Mouse (Mus musculus) Muller cell, postnatal 12 days (primary cell): Measurements from ENCODE around the gene Cdc42ep1.

Experiments
- DNase-seq: peaks from one replicate; pipeline ENCODE4 v3.0.0-alpha.2; 2015; ENCODE audit errors: inconsistent ontology term

Cdc42ep1 gene

DNA sequence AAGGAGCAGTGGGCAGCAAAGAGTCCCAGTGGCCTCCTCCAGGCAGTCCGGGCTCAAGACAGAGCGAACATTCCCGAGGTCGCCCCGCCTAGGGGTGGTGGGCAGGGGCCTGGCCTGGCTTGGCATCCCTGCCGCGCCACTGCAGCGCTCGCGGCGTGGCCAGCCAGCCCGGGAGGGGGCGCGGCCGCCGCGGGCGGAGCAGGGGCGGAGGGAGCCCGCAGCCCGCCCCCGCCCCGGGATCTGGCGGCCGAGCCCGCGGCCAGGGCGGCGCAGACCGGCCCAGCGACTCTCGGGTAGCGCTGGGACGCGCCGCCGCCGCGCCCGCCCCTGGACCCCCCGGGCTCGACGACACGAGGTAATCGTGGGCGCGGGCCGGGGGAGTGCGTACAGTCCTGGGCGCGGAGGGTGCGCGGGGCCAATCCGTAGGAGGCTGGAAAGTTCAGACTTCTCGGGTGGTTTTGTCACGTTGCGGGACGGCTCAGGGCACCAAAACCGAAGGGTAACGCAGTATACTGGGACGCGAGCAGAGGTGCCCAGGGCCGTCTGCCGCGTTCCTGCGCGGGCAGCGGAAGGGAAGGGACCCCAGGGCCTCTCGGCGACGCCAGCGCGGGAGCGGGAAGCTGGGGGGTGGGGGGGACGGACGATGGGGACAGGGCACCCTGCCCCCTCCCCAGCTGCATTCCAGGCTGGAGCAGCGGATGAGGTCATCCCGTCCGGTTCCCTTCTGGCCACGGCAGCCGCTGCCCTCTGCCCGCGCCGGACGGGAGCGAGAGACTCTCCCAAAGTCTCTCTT is at the start of gene Cdc42ep1:
Cdc42ep1 (plus strand) TSS at position 254 of the 793 bp plus-strand sequence.
- DNase-seq, result peak; percentile 94

DNA sequence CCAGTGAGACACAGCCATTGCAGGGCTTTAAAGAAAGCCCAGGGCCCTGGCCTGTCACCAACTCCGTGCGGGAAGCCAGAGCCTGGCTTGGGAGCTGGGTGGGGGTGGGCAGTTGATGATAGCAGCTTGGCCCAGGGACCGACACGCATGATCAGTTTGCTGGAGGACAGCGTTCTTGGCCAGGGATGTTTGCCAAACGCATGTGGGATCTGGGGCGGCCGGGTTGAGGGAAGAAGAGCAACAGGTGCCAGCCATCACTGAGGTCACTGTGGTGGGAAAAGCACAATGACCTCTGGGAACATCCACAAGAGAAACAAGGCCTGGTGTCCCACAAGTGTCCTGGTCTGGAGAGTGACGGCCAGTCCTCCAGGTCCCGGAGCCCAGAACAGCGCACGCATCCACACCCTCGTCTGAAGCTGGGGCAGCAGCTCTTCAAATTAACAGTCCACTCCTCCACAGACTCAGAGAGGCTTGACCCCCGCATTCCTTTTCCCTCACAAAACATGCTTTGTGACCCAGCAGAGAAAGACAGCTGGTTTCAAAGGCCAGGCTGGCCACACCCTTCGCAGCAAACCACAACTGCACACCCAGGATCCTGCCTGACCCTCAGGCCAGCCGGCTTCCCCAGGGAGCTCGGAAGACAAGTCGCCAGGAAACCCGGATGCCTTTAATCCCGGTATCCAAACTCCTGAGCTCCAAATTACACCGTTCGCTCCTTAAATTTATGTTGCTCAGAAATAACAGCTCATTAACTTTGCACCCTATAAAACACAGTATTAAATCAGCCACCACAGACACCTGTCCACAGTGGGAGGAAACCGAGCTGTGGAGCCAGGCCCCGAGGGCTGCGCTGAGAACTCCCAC is 46.0 kb upstream of the Cdc42ep1 start:
- peak; percentile 92 for DNase-seq

DNA sequence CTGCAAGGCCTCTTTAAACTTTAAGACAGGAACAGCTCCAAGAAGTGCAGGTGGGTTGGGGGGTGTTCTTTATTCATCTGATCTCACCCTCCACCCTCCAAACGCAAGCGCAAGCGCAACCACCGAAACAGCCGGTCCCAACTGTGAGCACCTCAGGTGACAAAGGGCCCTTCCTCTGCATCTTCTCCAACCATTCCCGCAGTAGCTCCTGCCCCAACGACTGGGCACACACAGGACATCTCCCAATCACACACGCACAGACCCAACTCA is 45.4 kb upstream of the Cdc42ep1 start:
- DNase-seq, result no peak

DNA sequence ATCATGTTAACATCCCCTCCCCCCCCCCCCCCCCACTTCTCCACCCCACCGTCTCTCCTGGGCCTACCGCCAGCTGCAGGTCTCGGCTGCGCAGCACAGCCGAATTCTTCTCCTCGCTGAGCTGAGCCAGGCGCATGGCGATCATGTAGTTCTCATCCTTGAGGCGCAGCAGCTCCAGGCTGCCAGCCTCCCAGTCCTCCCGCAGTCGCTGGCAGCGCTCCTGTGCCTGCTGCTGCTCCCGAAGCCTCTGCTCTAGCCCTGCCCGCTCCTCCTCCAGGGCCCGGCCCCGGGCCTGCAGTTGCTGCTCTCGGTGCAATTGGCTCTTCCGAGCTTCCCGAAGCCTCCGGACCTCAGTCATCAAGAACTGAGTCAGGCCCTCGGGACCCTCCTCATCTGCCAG is 43.4 kb upstream of the Cdc42ep1 start:
- DNase-seq, result peak; percentile 60

GRCm38 (mm10) chr15:78801571-78801970 is 40.9 kb upstream of the Cdc42ep1 start:
- DNase-seq, result no peak

DNA sequence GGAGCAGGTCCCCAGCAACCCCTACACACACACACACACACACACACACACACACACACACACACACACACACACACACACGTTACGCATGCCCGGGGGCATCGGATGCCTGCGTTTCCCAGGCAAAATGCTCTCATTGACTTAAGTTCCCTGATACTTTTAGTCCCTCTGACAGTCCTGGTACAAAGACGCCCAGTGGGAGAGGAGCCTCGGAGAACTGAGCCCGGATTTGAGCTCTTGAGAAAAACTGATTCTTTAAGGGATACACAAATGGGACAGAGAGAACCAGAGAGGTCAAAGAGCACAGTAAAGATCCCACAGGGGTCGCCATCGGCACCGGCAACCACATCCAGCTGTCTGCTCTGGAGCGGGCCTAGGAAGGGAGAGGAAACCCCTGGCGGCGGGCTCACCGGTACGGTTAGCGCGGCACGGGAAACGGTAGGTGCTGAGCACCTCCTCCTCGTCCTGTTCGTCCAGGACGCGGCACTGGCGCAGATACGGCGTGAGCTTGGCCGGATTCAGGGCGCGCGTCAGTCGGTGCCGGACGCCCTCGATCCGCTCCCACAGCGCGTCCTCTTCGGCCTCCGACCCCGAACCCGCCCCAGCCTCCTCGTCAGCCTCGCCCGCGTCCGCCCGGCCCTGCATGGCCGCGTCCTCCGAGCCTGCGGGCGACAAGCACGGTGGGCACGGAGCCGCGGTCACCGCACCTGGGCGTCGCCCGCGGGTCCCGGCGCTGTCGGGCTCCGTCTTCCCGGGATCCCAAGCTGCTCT is 40.3 kb upstream of the Cdc42ep1 start:
- DNase-seq, result peak; percentile 45

DNA sequence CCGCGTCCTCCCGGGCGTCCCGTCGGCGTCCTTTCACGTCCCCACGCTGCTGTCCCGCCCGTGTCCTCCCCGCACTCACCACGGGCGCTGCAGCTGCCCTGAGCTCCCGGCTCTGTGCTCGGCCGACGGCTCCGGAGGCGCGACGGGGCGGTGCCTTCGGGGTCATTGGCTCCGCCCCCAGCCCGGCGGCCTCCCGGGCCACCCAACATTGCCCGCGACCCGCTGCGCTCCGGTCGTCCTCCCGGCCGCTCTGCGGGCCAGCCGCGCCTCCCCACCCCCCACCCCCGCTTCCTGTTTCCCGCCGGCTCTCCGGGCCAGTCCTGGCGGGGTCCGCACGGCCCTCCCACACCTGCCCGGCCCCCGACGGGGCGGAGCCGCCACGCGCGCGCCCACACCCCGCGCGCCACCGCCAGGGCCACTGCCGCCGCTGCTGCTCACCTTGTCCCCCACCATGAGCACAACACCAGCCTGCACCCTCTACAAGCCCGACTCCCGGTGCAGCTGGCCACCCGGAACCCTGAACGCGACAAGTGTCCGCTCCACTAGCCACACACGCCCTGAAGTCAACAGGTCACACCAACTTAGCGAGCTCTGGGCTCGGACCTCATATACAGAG is 39.5 kb upstream of the Cdc42ep1 start, which contains the start of gene Card10:
Card10 (minus strand) TSS at position 267 of the 616 bp plus-strand sequence.
- DNase-seq, result peak; percentile 64

DNA sequence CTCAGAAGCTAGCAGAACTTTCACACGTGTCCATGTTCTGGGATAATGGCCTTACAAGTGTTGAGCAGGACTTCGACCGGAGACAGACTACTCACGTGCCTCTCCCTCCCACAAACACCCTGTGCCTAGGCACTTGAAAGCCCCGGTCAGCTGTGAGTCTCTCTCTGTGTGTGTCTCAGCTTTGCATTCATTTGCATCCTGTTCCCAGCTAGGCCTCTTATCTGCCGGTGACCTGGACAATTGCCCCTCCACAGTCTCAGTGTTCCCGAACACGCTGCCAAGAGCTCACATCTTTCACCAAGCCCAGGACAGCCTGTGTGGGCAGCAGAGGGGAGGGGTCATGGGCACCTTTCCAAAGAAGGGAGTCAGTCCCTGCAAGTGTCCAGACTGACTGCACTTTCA is 38.9 kb upstream of the Cdc42ep1 start:
- DNase-seq, result peak; percentile 87

DNA sequence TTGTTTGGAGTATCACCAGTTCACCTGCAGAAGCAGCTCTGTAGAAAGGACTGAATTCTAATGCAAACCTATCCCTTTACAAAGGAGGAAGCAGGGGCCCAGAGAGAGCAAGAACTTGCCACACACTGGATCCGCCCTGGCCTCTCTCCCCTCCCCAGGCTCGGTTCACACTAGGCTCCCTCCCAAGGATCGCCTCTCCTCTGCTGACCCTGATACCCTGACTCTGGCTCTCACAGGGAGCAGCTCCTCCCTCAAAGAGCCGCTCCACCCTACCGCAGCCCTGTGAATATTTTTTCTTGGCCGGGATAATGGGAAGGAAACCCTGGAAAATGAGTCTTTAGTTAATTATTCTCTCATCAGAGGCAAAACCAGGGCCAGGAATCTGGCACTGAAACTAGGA is 38.1 kb upstream of the Cdc42ep1 start:
- peak; percentile 51 for DNase-seq

DNA sequence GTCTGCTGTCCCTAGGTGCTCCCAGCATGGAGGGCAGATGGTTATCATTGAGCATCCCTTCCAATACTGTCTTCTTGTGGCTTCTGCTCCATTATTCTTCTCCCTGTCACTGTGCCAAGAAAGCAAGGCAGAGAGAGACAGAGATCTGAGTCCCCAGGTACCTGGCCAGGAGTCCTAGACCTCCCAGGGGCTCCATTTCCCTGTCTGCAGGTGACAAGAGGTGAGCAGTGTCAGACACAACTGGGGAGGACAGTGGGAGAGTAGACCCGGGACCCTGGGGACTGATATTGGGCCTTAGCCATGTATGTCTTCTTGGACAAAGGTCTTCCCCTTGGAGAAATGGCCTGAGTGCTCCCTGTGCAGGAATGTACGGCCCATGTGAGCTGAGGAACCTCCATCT is 37.1 kb upstream of the Cdc42ep1 start:
- DNase-seq, result no peak

- peak; percentile 84 for DNase-seq
Observed at GRCm38 (mm10) chr15:78806614-78807013, 35.8 kb upstream of the Cdc42ep1 start.

- DNase-seq, result peak; percentile 67
Observed at GRCm38 (mm10) chr15:78807141-78807540, 35.3 kb upstream of the Cdc42ep1 start.

- DNase-seq, result no peak
Observed at GRCm38 (mm10) chr15:78808980-78809379, 33.4 kb upstream of the Cdc42ep1 start.

GRCm38 (mm10) chr15:78809739-78810138 is 32.7 kb upstream of the Cdc42ep1 start:
- no peak for DNase-seq

DNA sequence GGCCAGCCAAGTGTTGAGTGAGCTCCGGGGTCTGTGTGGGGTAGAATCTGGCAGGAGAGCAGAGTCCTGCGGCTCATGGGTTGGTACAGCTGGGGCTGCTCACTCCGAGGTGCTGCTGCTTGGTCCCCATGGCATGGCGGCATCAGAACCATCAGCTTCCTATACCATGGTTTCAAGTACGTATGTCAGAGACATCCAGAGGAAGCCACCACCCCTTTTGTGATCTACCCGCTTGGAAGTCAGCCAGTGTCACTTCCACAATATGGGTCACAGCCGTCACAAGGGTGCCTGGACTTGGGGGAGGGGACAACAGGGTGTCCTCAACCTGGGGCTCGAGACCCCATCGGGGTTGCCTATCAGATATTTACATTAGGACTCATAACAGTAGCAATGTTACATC is 32.3 kb upstream of the Cdc42ep1 start:
- DNase-seq, result no peak

GRCm38 (mm10) chr15:78813603-78814002 is 28.8 kb upstream of the Cdc42ep1 start:
- no peak for DNase-seq

GRCm38 (mm10) chr15:78815314-78816073 is 26.9 kb upstream of the Cdc42ep1 start:
- peak; percentile 54 for DNase-seq

GRCm38 (mm10) chr15:78816074-78816391 is 26.4 kb upstream of the Cdc42ep1 start:
- no peak for DNase-seq

DNA sequence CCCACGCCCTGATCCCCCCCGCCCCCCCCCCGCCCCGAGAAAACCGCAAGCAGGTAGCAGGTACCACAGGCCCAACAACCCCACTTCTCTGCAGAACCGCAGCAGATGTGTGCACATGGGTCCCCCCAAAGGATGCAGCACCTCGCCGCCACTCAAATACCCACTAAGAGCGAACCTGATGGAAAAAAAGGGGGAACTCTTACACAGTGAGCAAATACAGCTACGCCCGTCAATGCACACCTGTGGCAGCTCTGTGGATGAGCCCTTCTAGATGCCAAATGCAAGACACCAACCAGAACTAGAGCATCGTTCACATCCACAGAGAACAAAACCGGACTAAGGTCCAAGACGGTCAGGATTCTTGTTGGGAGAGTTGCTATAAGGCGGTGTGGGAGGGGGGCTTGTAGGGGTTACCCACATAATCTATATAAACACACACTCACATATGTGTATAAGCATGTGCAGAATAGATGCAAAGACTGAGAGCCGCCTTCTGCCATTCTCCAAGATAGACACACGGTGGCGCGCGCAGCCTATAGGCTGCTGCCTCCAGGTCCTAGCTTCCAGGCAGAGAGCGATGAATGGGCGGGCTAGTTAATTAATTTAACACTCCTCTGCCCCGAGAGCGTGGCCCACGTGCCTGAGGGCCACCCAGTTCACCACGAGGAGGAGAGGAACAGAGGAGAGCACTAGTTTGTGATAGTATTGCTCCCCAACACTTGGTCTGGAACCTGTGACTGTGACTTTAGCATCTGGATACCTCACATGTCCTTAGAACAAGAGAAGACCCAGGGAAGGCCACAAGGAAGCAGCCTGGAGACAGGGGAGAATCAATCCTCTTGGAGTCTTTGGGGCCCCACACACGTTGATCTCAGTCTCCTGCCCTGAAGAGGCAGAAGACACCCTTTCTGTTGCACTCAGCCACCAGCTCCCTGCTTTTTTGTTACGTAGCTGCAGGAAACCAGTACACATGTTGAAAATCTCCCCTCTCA is 15.9 kb upstream of the Cdc42ep1 start:
- DNase-seq, result peak; percentile 75

GRCm38 (mm10) chr15:78828315-78828714 is 14.1 kb upstream of the Cdc42ep1 start:
- DNase-seq, result peak; percentile 69
